Mouse (Mus musculus) MEL (cell line): ENCODE measurements around the gene Fbxl19. TPM values are rescaled to one million over a fixed set of nuclear protein-coding genes. Genes with fewer than 3 reads are reported as not detected.

ENCODE experiments used
- DNase-seq: peaks from one replicate; pipeline ENCODE4 v3.0.0; 2011; ENCODE audit warnings: low read depth, low spot score
- H3K27ac ChIP-seq: 2 replicates; pipeline ENCODE4 v1.5.1; 2012; ENCODE audit warnings: low read depth, mild to moderate bottlenecking, control low read depth, low read length, moderate library complexity; ENCODE audit not compliant: control insufficient read depth
- H3K27me3 ChIP-seq, 2 experiments: fragments of 150-350 bp in 1 of 2; sonication (generic) in 1 of 2; 2 replicates each; pipeline ENCODE4 v1.6.1; 2012; ENCODE audit warnings: low read length in 2 of 2, mild to moderate bottlenecking in 2 of 2, improper control_type of control experiment in 1 of 2, moderate library complexity in 1 of 2; ENCODE audit not compliant: insufficient read depth in 2 of 2, control insufficient read depth in 1 of 2
- H3K36me3 ChIP-seq, 2 experiments: 2 replicates each; pipeline ENCODE4 v1.6.1; 2012 to 2014; ENCODE audit warnings: low read length in 2 of 2, improper control_type of control experiment in 1 of 2, inconsistent platforms in 1 of 2, mild to moderate bottlenecking in 1 of 2; ENCODE audit not compliant: insufficient read depth in 2 of 2, control insufficient read depth in 1 of 2
- H3K4me1 ChIP-seq, 2 experiments: fragments of 150-350 bp in 1 of 2; sonication (generic) in 1 of 2; 2 replicates each; pipeline ENCODE4 v1.6.1; 2012; ENCODE audit warnings: low read length in 2 of 2, improper control_type of control experiment in 1 of 2, mild to moderate bottlenecking in 1 of 2; ENCODE audit not compliant: insufficient read depth in 2 of 2, control insufficient read depth in 1 of 2
- H3K4me3 ChIP-seq, 2 experiments: fragments of 150-350 bp in 1 of 2; sonication (generic) in 1 of 2; 2 replicates each; pipeline ENCODE4 v1.5.1; 2012; ENCODE audit warnings: low read depth in 2 of 2, low read length in 2 of 2, mild to moderate bottlenecking in 2 of 2, moderate library complexity in 2 of 2, control low read depth in 1 of 2, improper control_type of control experiment in 1 of 2; ENCODE audit not compliant: control insufficient read depth in 1 of 2, insufficient read depth in 1 of 2
- H3K79me2 ChIP-seq: 2 replicates; pipeline ENCODE4 v1.6.1; 2012; ENCODE audit warnings: mild to moderate bottlenecking, low read length, moderate library complexity; ENCODE audit not compliant: control insufficient read depth, poor library complexity, insufficient read depth
- H3K9ac ChIP-seq: 2 replicates; pipeline ENCODE4 v1.6.1; 2012; ENCODE audit warnings: low read depth, mild to moderate bottlenecking, control low read depth, low read length, moderate library complexity; ENCODE audit not compliant: control insufficient read depth, poor library complexity, severe bottlenecking
- H3K9me3 ChIP-seq: fragments of 150-350 bp; sonication (generic); replicated peaks from 2 replicates; pipeline ENCODE4 v1.6.1; 2012; ENCODE audit warnings: mild to moderate bottlenecking, low read length, improper control_type of control experiment, moderate library complexity; ENCODE audit not compliant: insufficient read depth
- CHD1 ChIP-seq: IDR thresholded peaks from 2 replicates; pipeline ENCODE4 v1.6.1; 2012; ENCODE audit warnings: low read depth, mild to moderate bottlenecking, inconsistent platforms, low read length, improper control_type of control experiment
- CHD2 ChIP-seq: IDR thresholded peaks from 2 replicates; pipeline ENCODE4 v1.6.1; 2011; ENCODE audit warnings: low read length, improper control_type of control experiment
- EP300 ChIP-seq, 2 experiments: IDR thresholded peaks; 2 replicates each; pipeline ENCODE4 v1.6.1; 2011; ENCODE audit warnings: improper control_type of control experiment in 2 of 2, low read length in 2 of 2, low read depth in 1 of 2, mild to moderate bottlenecking in 1 of 2
- ETS1 ChIP-seq: IDR thresholded peaks from 2 replicates; pipeline ENCODE4 v1.6.1; 2012; ENCODE audit warnings: low read depth, mild to moderate bottlenecking, inconsistent platforms, low read length, improper control_type of control experiment, moderate library complexity
- GATA1 ChIP-seq: IDR thresholded peaks from 2 replicates; pipeline ENCODE4 v1.6.1; 2011; ENCODE audit warnings: low read depth, low read length, improper control_type of control experiment
- HCFC1 ChIP-seq: IDR thresholded peaks from 2 replicates; pipeline ENCODE4 v1.6.1; 2012; ENCODE audit warnings: low read depth, mild to moderate bottlenecking, inconsistent platforms, low read length, improper control_type of control experiment, moderate library complexity
- JUND ChIP-seq: IDR thresholded peaks from 2 replicates; pipeline ENCODE4 v1.6.1; 2011; ENCODE audit warnings: low read depth, mild to moderate bottlenecking, improper control_type of control experiment, low read length
- KAT2A ChIP-seq: conservative IDR thresholded peaks from 2 replicates; pipeline ENCODE4 v1.6.1; 2012; ENCODE audit warnings: low read depth, low read length, improper control_type of control experiment, inconsistent platforms
- MAZ ChIP-seq: IDR thresholded peaks from 2 replicates; pipeline ENCODE4 v1.6.1; 2012; ENCODE audit warnings: low read depth, mild to moderate bottlenecking, inconsistent platforms, low read length, improper control_type of control experiment
- MXI1 ChIP-seq: IDR thresholded peaks from 2 replicates; pipeline ENCODE4 v1.6.1; 2011; ENCODE audit warnings: mild to moderate bottlenecking, low read depth, low read length, improper control_type of control experiment
- MYB ChIP-seq: IDR thresholded peaks from 2 replicates; pipeline ENCODE4 v1.6.1; 2011; ENCODE audit warnings: mild to moderate bottlenecking, low read depth, low read length, improper control_type of control experiment
- POLR2A ChIP-seq, 2 experiments: IDR thresholded peaks; 2 replicates each; pipeline ENCODE4 v1.6.1; 2011 to 2012; ENCODE audit warnings: low read length in 2 of 2, mild to moderate bottlenecking in 2 of 2, control low read depth in 1 of 2, improper control_type of control experiment in 1 of 2, low read depth in 1 of 2, moderate library complexity in 1 of 2; ENCODE audit not compliant: control insufficient read depth in 1 of 2, insufficient read depth in 1 of 2, poor library complexity in 1 of 2
- SIN3A ChIP-seq: IDR thresholded peaks from 2 replicates; pipeline ENCODE4 v1.6.1; 2012; ENCODE audit warnings: low read length, improper control_type of control experiment, inconsistent platforms
- TBP ChIP-seq: IDR thresholded peaks from 2 replicates; pipeline ENCODE4 v1.8.0; 2011; ENCODE audit warnings: low read depth, low read length, improper control_type of control experiment
- USF1 ChIP-seq: IDR thresholded peaks from 2 replicates; pipeline ENCODE4 v1.6.1; 2014; ENCODE audit warnings: low read depth, mild to moderate bottlenecking, inconsistent platforms, low read length, improper control_type of control experiment, moderate library complexity
- ZKSCAN1 ChIP-seq: IDR thresholded peaks from 2 replicates; pipeline ENCODE4 v1.6.1; 2012; ENCODE audit warnings: low read depth, mild to moderate bottlenecking, inconsistent platforms, low read length, improper control_type of control experiment, moderate library complexity
- ZNF384 ChIP-seq: IDR thresholded peaks from 2 replicates; pipeline ENCODE4 v1.6.1; 2012; ENCODE audit warnings: low read depth, mild to moderate bottlenecking, inconsistent platforms, low read length, improper control_type of control experiment
- polyA plus RNA-seq, 2 experiments: library from polyadenylated mRNA; stranded (reverse) in 1 of 2; unstranded in 1 of 2; fragments of >175 nt in 1 of 2; fragments of >200 nt in 1 of 2; gene quantifications; 2 replicates each; pipeline versions ENCODE4 v1.2.1 to v1.2.4; 2012; ENCODE audit warnings: low replicate concordance in 2 of 2, low read depth in 1 of 2; ENCODE audit not compliant: insufficient read length in 2 of 2, insufficient read depth in 1 of 2, missing spikeins in 1 of 2
- total RNA-seq: library from RNA; depleted of rRNA; stranded (reverse); fragments of 300-350 nt; gene quantifications from 2 replicates; pipeline ENCODE4 v1.2.3, GENCODE M21; 2012

Gene Fbxl19
- total and polyA plus RNA-seq, 3 experiments, result 46.7 to 58.3 TPM; not detected in 1

GRCm38 (mm10) chr7:127744366-127745045 lies at the start of gene Fbxl19 (continued):
- TF ChIP-seq KAT2A, result no peak
- TF ChIP-seq GATA1, result no peak
- no peak for TF ChIP-seq USF1
- no peak; a peak in 1 of 4 replicates for TF ChIP-seq POLR2A (IDR thresholded peaks at IDR 0.05; ENCODE audit: control insufficient read depth in 1 of 2, insufficient read depth in 1 of 2, low read depth in 1 of 2, low read length in 2 of 2, poor library complexity in 1 of 2)
- TF ChIP-seq, all 39 proteins: peak for 6

GRCm38 (mm10) chr7:127698986-127699385 lies 45.4 kb upstream of the Fbxl19 start:
- no peak overlapping the region for H3K9ac ChIP-seq
- no peak overlapping the region for H3K4me3 ChIP-seq
- H3K9me3 ChIP-seq, result no peaks in the 10 kb centered on the region
- peaks cover 10 to 11% of the 10 kb centered on the region in 2 experiments for H3K4me1 ChIP-seq
- no peak overlapping the region for H3K27ac ChIP-seq
- peaks cover 0 to 9% of the 10 kb centered on the region in 2 experiments; a peak in 2 of 4 replicates for H3K36me3 ChIP-seq
- no peak for DNase-seq
- no peaks in the 10 kb centered on the region for H3K79me2 ChIP-seq
- no peaks in the 10 kb centered on the region for H3K27me3 ChIP-seq
- TF ChIP-seq MYB (no peak), ZNF384 (no peak), ZKSCAN1 (no peak), MXI1 (no peak), CHD1 (no peak), TBP (no peak)

GRCm38 (mm10) chr7:127700712-127701331 lies 43.5 kb upstream of the Fbxl19 start:
- no peaks in the 10 kb centered on the region for H3K79me2 ChIP-seq
- no peak overlapping the region for H3K27ac ChIP-seq
- peak; percentile 35 for DNase-seq
- peaks cover 0 to 9% of the 10 kb centered on the region in 2 experiments; a peak in 2 of 4 replicates for H3K36me3 ChIP-seq
- H3K4me1 ChIP-seq, result peaks cover 10 to 11% of the 10 kb centered on the region in 2 experiments
- no peaks in the 10 kb centered on the region for H3K9me3 ChIP-seq
- no peaks in the 10 kb centered on the region for H3K27me3 ChIP-seq
- H3K4me3 ChIP-seq, result no peak overlapping the region
- H3K9ac ChIP-seq, result no peak overlapping the region
- TF ChIP-seq EP300 (IDR thresholded peaks at IDR 0.05; ENCODE audit: low read depth in 1 of 2, low read length in 2 of 2) (0 out of 4 replicates have a peak, but pooled peaks of 1 of the 2 experiments have one; percentile 10), SIN3A (no peak), MYB (no peak), MXI1 (no peak), CHD2 (no peak), ETS1 (no peak), GATA1 (peak; percentile 78), JUND (no peak), CHD1 (no peak), TBP (no peak), MAZ (no peak), HCFC1 (no peak)
